Mouse (Mus musculus) midbrain, embryonic 11.5 days (tissue): ENCODE measurements around the gene Hoxd8. TPM values are rescaled to one million over a fixed set of nuclear protein-coding genes. Genes with fewer than 3 reads are reported as not detected.

Source experiments
- ATAC-seq: fragments of 200-750 bp; cut with Nextera tagmentation; 2 replicates; pipeline ENCODE4 v1.8.0; 2017; ENCODE audit warnings: moderate TSS enrichment, moderate library complexity; ENCODE audit not compliant: low FRiP score
- DNase-seq: peaks from one replicate; pipeline ENCODE4 v3.0.0; 2015; ENCODE audit warnings: low spot score; ENCODE audit errors: missing footprints
- H3K27ac ChIP-seq: fragments of 300-500 bp; sonication (generic); 2 replicates; pipeline ENCODE4 v1.5.1; 2014; ENCODE audit warnings: low read depth, low read length
- H3K27me3 ChIP-seq: fragments of 300-500 bp; sonication (generic); 2 replicates; pipeline ENCODE4 v1.6.1; 2014; ENCODE audit warnings: mild to moderate bottlenecking, low read length, moderate library complexity, mixed read lengths; ENCODE audit not compliant: control insufficient read depth, insufficient read depth
- H3K36me3 ChIP-seq: fragments of 300-500 bp; sonication (generic); 2 replicates; pipeline ENCODE4 v1.6.1; 2014; ENCODE audit warnings: mild to moderate bottlenecking, low read length, moderate library complexity, mixed read lengths; ENCODE audit not compliant: control insufficient read depth, insufficient read depth
- H3K4me1 ChIP-seq: fragments of 300-500 bp; sonication (generic); 2 replicates; pipeline ENCODE4 v1.6.1; 2014; ENCODE audit warnings: low read length; ENCODE audit not compliant: control insufficient read depth, insufficient read depth
- H3K4me2 ChIP-seq: fragments of 300-500 bp; sonication (generic); 2 replicates; pipeline ENCODE4 v1.6.1; 2014; ENCODE audit warnings: mild to moderate bottlenecking, moderate library complexity
- H3K4me3 ChIP-seq: fragments of 300-500 bp; sonication (generic); 2 replicates; pipeline ENCODE4 v1.5.1; 2014; ENCODE audit warnings: low read depth, low read length
- H3K9ac ChIP-seq: fragments of 300-500 bp; sonication (generic); 2 replicates; pipeline ENCODE4 v1.6.1; 2014; ENCODE audit warnings: low read length
- H3K9me3 ChIP-seq: fragments of 300-500 bp; sonication (generic); 2 replicates; pipeline ENCODE4 v1.6.1; 2016; ENCODE audit warnings: low read length; ENCODE audit not compliant: control insufficient read depth
- WGBS: fragments of 180-500 bp; shearing (Covaris S2); extraction: QIAGEN DNeasy Blood & Tissue Kit; methylation state at CpG from one replicate; pipeline ENCODE4 v1.1.7; 2014; 5-methylcytosine and 5-hydroxymethylcytosine counted together
- polyA plus RNA-seq: library from polyadenylated mRNA; unstranded; fragments of >200 nt; fragmentation: Nextera tagmentation; extraction: Ambion mirVana; gene quantifications from 2 replicates; pipeline ENCODE4 v1.2.1, GENCODE M21; 2014

Hoxd8 gene
- polyA plus RNA-seq, 1 experiment from 2014 or later, result 0.11 TPM

DNA sequence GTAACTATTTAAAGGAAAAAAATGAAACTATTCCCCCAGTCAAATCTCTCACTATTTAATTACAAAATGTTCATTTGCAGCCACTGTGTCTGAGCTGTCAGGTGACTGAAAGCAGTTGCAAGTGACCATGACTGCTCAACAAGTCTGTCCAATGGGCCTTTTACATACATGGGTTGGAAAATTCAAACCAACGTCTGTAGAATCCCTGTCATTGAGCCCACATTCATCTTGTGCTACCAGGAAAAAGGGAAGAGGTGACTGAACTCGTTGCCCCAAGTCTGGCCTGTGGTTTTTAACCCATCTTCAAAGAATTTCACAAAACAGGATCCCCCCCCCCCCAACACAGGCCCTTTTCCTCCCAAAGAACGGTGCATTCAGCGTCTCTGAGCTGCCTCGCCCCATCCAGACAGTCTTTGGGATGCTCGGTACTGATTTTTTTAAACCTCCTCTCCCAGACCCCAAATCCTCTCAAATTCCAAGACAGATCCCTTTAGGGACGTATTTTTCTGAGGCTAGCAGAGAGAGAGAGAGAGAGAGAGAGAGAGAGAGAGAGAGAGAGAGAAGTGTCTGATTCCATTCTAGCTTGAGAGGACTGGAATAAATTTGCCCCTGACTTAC, 8.5 kb upstream of the Hoxd8 start:
- no peaks in the 10 kb centered on the region for H3K9me3 ChIP-seq
- no peak overlapping the region for H3K4me3 ChIP-seq
- no peak overlapping the region for H3K27ac ChIP-seq
- ATAC-seq (no peak), DNase-seq (peak; percentile 93)
- peaks cover 100% of the 10 kb centered on the region for H3K27me3 ChIP-seq
- H3K9ac ChIP-seq, result no peak overlapping the region
- WGBS, result 2% methylated on average over 7 of the region's 7 CpGs
- H3K4me1 ChIP-seq, result peaks cover 10% of the 10 kb centered on the region
- no peaks in the 10 kb centered on the region for H3K36me3 ChIP-seq
- H3K4me2 ChIP-seq, result no peak overlapping the region

DNA sequence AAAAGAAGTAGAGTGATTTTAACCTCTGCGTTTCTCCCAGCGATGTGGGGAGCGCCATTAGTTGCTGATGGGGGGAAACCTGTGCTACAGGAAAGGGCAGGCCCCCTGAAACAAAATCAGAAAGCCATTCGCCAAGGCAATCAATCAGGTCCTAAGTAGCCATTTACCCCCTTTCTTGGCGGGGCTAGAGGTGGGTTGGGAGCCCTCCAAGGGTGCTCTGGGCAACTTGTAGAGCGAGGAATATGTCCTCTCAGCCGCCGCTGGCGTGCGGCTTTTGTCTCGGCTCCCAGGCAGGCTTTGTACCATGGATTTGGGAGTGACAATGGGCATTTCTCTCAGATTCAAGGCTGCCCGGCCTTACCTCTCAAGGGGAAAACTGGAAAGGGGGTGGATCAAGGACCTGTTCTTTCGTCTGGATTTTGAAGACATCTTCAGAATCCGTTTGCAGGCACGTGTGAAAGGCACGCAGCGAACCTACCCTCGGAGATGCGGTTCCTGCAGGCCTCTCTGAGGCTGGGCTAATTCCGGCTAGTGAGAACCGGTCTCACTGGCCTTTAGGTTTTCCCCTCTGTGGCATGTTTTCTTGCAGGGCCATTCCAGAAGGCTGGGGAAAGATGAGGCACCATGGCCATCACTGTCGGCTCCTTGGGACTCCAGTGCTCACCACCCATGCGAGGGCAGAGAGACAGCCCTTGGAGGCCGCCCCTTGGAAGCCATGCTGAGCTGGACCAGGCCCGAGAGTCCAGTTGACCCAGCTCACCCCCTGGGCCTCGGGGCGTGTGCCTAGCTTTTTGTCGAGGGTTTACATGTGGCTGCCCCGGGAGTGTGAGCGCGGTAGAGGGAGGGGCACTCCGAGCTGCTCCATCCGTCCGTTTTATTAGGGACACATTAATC, 7.7 kb upstream of the Hoxd8 start:
- Histone ChIP-seq H3K4me3 (no peak overlapping the region), H3K9me3 (no peaks in the 10 kb centered on the region), H3K27me3 (peaks cover 100% of the 10 kb centered on the region), H3K4me2 (no peak overlapping the region), H3K9ac (no peak overlapping the region), H3K27ac (no peak overlapping the region), H3K4me1 (peaks cover 5% of the 10 kb centered on the region), H3K36me3 (no peaks in the 10 kb centered on the region)
- ATAC-seq, result no peak
- under 1% methylated on average over 34 of the region's 34 CpGs for WGBS
- DNase-seq, result peak; percentile 95

GRCm38 (mm10) chr2:74697567-74698121, 6.8 kb upstream of the Hoxd8 start, which contains the start of gene Hoxd9:
Gene Hoxd9, plus strand, starts transcription at chr2:74697727.
- Histone ChIP-seq H3K4me1 (peaks cover 5% of the 10 kb centered on the region), H3K27me3 (peaks cover 99% of the 10 kb centered on the region), H3K27ac (no peak within 1 kb of the TSS), H3K4me3 (peak within 1 kb of the TSS; percentile 26), H3K9me3 (no peaks in the 10 kb centered on the region), H3K4me2 (peak within 1 kb of the TSS; percentile 40), H3K9ac (no peak within 1 kb of the TSS), H3K36me3 (no peaks in the 10 kb centered on the region)
- ATAC-seq (peak; percentile 71), DNase-seq (peak; percentile 94)
- under 1% methylated on average over 41 of the region's 43 CpGs for WGBS

DNA sequence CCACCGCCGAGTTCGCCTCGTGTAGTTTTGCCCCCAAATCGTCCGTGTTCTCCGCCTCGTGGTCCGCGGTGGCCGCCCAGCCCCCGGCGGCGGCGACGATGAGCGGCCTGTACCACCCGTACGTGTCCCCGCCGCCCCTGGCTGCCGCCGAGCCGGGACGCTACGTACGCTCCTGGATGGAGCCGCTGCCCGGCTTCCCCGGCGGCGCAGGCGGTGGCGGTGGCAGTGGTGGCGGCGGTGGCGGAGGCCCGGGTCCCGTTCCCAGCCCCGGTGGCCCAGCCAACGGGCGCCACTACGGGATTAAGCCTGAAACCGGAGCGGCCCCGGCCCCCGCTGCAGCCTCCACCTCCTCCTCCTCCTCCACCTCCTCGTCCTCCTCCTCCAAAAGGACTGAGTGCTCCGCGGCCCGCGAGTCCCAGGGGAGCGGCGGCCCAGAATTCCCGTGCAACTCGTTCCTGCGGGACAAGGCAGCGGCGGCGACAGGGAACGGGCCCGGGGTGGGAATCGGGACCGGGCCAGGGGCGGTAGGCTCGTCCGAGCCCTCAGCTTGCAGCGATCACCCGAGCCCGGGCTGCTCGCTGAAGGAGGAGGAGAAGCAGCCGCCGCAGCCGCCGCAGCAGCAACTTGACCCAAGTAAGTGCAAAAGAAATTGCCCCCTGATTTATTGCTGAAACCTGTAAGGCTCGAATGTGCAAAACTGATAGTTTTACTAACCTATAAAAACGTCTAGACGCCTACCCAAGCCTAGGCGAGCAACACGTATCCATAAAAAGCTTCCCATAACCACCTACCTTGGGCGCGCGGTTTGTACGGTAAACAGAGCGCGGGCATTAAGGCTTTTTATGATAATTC, 6.0 kb upstream of the Hoxd8 start:
- no peak overlapping the region for H3K9ac ChIP-seq
- peak; percentile 65; the same call in 1 of the 2 replicates for ATAC-seq
- no peaks in the 10 kb centered on the region for H3K36me3 ChIP-seq
- DNase-seq, result peak; percentile 94
- H3K27ac ChIP-seq, result no peak overlapping the region
- H3K27me3 ChIP-seq, result peaks cover 99% of the 10 kb centered on the region
- H3K9me3 ChIP-seq, result no peaks in the 10 kb centered on the region
- under 1% methylated on average over 61 of the region's 86 CpGs for WGBS
- peak overlapping the region; percentile 26 for H3K4me3 ChIP-seq
- peaks cover 5% of the 10 kb centered on the region for H3K4me1 ChIP-seq
- H3K4me2 ChIP-seq, result peak overlapping the region; percentile 40

DNA sequence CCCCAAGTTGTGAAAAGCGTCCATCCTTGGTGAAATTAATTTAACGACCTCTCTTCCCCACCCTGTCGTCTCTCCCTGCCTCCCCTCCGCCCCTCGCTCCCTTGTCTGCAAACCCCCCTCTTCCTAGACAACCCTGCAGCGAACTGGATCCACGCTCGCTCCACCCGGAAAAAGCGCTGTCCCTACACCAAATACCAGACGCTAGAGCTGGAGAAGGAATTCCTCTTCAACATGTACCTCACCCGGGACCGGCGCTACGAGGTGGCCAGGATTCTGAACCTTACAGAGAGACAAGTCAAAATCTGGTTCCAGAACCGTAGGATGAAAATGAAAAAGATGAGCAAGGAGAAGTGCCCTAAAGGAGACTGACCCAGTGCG, 5.4 kb upstream of the Hoxd8 start:
- no peak overlapping the region for H3K4me2 ChIP-seq

DNA sequence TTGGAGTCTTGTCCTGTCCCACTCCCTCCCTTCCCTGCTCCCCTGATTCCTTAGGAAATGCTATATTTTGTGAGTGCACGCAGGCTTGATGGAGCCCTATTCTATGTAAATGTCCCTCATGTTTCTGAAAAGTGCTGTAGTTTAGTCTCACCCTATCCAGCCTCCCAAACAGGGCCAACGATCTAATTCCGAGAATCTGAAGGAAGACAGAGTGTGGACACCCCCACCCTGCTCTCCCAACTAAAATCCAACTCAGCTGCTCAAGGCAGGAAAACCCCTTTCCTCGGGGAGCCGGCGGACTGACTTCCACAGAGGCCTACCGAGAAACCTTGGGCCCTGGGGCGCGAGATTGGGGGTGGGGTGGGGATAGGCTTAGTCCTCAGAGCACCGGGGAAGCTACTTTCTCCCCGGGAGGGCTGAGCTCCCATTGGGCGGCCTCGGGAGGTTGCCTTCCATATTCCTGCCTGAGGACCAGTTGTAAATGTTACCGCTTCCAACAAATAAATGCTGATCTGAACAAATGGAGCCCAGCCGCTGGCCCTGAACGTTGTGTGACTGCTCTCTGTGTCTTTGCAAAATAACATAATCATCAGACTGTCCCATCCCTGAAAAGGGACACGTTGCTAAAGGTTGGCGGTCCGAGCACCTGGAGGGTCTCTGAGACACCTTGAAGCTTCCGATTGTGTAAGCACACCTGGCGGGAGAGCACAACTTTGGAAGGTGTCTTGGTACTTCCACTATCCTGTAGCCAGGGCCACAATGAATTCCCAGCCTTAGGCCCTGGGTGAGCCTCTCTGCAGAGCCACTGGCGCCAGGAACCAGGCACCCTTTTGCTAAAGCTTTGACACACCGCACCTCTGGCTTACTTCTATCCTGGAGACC, 4.5 kb upstream of the Hoxd8 start:
- no peaks in the 10 kb centered on the region for H3K36me3 ChIP-seq
- H3K27me3 ChIP-seq, result peaks cover 99% of the 10 kb centered on the region
- no peak overlapping the region for H3K4me2 ChIP-seq
- peaks cover 9% of the 10 kb centered on the region for H3K4me1 ChIP-seq
- no peaks in the 10 kb centered on the region for H3K9me3 ChIP-seq
- no peak overlapping the region for H3K4me3 ChIP-seq
- WGBS, result 2% methylated on average over 23 of the region's 23 CpGs
- peak; percentile 95 for DNase-seq
- no peak for ATAC-seq
- H3K9ac ChIP-seq, result no peak overlapping the region
- H3K27ac ChIP-seq, result no peak overlapping the region

More for the DNA sequence above, 5.4 kb upstream of the Hoxd8 start:
- Histone ChIP-seq H3K36me3 (no peaks in the 10 kb centered on the region), H3K4me3 (no peak overlapping the region), H3K27ac (no peak overlapping the region), H3K9me3 (no peaks in the 10 kb centered on the region), H3K9ac (no peak overlapping the region), H3K27me3 (peaks cover 99% of the 10 kb centered on the region), H3K4me1 (peaks cover 5% of the 10 kb centered on the region)
- WGBS, result 1% methylated on average over 17 of the region's 17 CpGs
- no peak for ATAC-seq
- peak; percentile 94 for DNase-seq

DNA sequence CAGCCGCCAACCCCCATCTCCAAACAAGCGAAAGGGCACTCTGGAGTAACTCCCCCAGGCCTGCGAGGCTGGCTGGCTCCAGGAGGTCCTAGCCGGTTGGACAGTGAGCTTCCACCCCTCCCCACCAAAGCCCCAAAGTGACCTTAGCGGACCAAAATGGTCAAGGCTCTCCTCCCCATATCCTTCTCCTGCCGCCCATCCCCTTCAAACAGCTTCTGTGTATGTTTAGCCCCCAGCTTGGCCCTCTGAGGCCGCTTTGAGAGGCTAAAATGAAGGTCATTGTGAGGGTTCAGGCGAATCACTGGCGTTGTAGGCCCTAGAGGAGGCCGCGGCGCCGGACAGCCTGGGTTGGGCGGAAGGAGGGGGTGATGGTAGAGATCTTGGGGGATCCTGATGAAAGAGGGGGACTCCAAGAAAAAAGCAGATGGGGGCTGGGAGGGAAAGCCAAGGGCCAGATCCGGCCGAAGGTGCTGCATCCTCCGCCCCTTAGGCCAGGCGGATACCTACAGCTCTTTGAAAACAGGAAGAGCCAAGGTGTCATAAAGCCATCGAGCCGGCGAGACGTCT, 3.8 kb upstream of the Hoxd8 start:
- Histone ChIP-seq H3K9me3 (no peaks in the 10 kb centered on the region), H3K9ac (no peak overlapping the region), H3K27ac (no peak overlapping the region), H3K4me3 (no peak overlapping the region), H3K27me3 (peaks cover 99% of the 10 kb centered on the region), H3K4me2 (no peak overlapping the region), H3K4me1 (peaks cover 16% of the 10 kb centered on the region), H3K36me3 (no peaks in the 10 kb centered on the region)
- DNase-seq (no peak), ATAC-seq (no peak)
- 2% methylated on average over 22 of the region's 22 CpGs for WGBS
